Mouse (Mus musculus): ENCODE data around the gene Vangl1.
"Not testable (repeated sequence)": the region's sequence is repeated elsewhere in the genome, so short reads cannot be mapped to it uniquely, and the experiment has no call there.

Vangl1 gene

GRCm38 (mm10) chr3:102203781-102204721 lies at the start of gene Vangl1:
Vangl1 (minus strand) TSS chr3:102204693.
- DNase-seq, result no peak

GRCm38 (mm10) chr3:102253554-102253953 lies 49.1 kb upstream of the Vangl1 start:
- DNase-seq, result no peak

GRCm38 (mm10) chr3:102252927-102253326 lies 48.4 kb upstream of the Vangl1 start:
- no peak for DNase-seq

- no peak for DNase-seq
Observed at GRCm38 (mm10) chr3:102250873-102251272, 46.4 kb upstream of the Vangl1 start.

GRCm38 (mm10) chr3:102249401-102249991 lies 45.0 kb upstream of the Vangl1 start:
- DNase-seq, result no peak

- no peak for DNase-seq
Observed at GRCm38 (mm10) chr3:102244601-102245000, 40.1 kb upstream of the Vangl1 start.

GRCm38 (mm10) chr3:102242854-102243253 lies 38.4 kb upstream of the Vangl1 start:
- no peak for DNase-seq

- no peak for DNase-seq
Observed at GRCm38 (mm10) chr3:102231418-102232134, 27.1 kb upstream of the Vangl1 start.

GRCm38 (mm10) chr3:102222756-102223155 lies 18.3 kb upstream of the Vangl1 start:
- no peak for DNase-seq

- no peak for DNase-seq
Observed at GRCm38 (mm10) chr3:102218301-102218700, 13.8 kb upstream of the Vangl1 start.

GRCm38 (mm10) chr3:102214736-102215135 lies 10.2 kb upstream of the Vangl1 start:
- DNase-seq, result no peak

- DNase-seq, result no peak
Observed at GRCm38 (mm10) chr3:102214299-102214698, 9.8 kb upstream of the Vangl1 start.

GRCm38 (mm10) chr3:102212896-102213295 lies 8.4 kb upstream of the Vangl1 start:
- DNase-seq, result no peak

- no peak for DNase-seq
Observed at GRCm38 (mm10) chr3:102212336-102212735, 7.8 kb upstream of the Vangl1 start.

- no peak for DNase-seq
Observed at GRCm38 (mm10) chr3:102211340-102211739, 6.8 kb upstream of the Vangl1 start.

GRCm38 (mm10) chr3:102210775-102211174 lies 6.3 kb upstream of the Vangl1 start:
- peak; percentile 25 to 26 for DNase-seq

- no peak for DNase-seq
Observed at GRCm38 (mm10) chr3:102208861-102209260, 4.4 kb upstream of the Vangl1 start.

- DNase-seq, result no peak
Observed at GRCm38 (mm10) chr3:102205458-102205830, 951 bp upstream of the Vangl1 start.

GRCm38 (mm10) chr3:102204734-102205457 lies 403 bp upstream of the Vangl1 start:
- DNase-seq, result not testable (repeated sequence)

GRCm38 (mm10) chr3:102203131-102203530 lies 1.4 kb downstream of the Vangl1 start:
- DNase-seq, result no peak

GRCm38 (mm10) chr3:102199991-102200390 lies 4.5 kb downstream of the Vangl1 start:
- DNase-seq, result no peak

GRCm38 (mm10) chr3:102199226-102199625 lies 5.3 kb downstream of the Vangl1 start:
- DNase-seq, result no peak

GRCm38 (mm10) chr3:102198446-102198845 lies 6.0 kb downstream of the Vangl1 start:
- no peak for DNase-seq

Data from thymus, postnatal 36 days (tissue).